Mouse (Mus musculus) bone marrow macrophage, adult 2 months (primary cell): Measurements from ENCODE around the gene Smyd4. TPM values are rescaled to one million over a fixed set of nuclear protein-coding genes. Genes with fewer than 3 reads are reported as not detected.
"Not testable (repeated sequence)": the region's sequence is repeated elsewhere in the genome, so short reads cannot be mapped to it uniquely, and the experiment has no call there.

Experiments
- H3K27ac ChIP-seq: 2 replicates; pipeline ENCODE4 v1.5.1; 2012; ENCODE audit warnings: low read depth, low read length; ENCODE audit not compliant: insufficient read depth
- H3K4me1 ChIP-seq: 2 replicates; pipeline ENCODE4 v1.6.1; 2012; ENCODE audit warnings: low read length; ENCODE audit not compliant: control insufficient read depth, insufficient read depth
- H3K4me3 ChIP-seq: 2 replicates; pipeline ENCODE4 v1.5.1; 2012; ENCODE audit warnings: mild to moderate bottlenecking, low read length, moderate library complexity; ENCODE audit not compliant: insufficient read depth
- CTCF ChIP-seq: IDR thresholded peaks from 2 replicates; pipeline ENCODE4 v1.5.1; 2012; ENCODE audit warnings: low read depth, mild to moderate bottlenecking, low read length, moderate library complexity
- POLR2A ChIP-seq: IDR thresholded peaks from 2 replicates; pipeline ENCODE4 v1.6.1; 2012; ENCODE audit warnings: mild to moderate bottlenecking, low read depth, low read length, borderline replicate concordance
- polyA plus RNA-seq: library from polyadenylated mRNA; stranded (reverse); fragments of >200 nt; gene quantifications from 2 replicates; pipeline ENCODE4 v1.2.4, GENCODE M21; 2012; ENCODE audit not compliant: missing spikeins, insufficient read depth, insufficient read length

Gene Smyd4
- polyA plus RNA-seq, 1 experiment, result 4.9 TPM

GRCm38 (mm10) chr11:75344163-75344562, 4.1 kb upstream of the Smyd4 start:
- Histone ChIP-seq H3K27ac (no peak overlapping the region), H3K4me3 (no peak overlapping the region), H3K4me1 (peaks cover 14% of the 10 kb centered on the region)
- no peak for TF ChIP-seq CTCF
- TF ChIP-seq POLR2A, result no peak

GRCm38 (mm10) chr11:75344716-75345115, 3.5 kb upstream of the Smyd4 start:
- no peak overlapping the region for H3K4me3 ChIP-seq
- no peak for TF ChIP-seq POLR2A
- no peak for TF ChIP-seq CTCF
- no peak overlapping the region for H3K27ac ChIP-seq
- H3K4me1 ChIP-seq, result peaks cover 14% of the 10 kb centered on the region

GRCm38 (mm10) chr11:75346556-75347187, 1.6 kb upstream of the Smyd4 start:
- TF ChIP-seq CTCF, result no peak
- TF ChIP-seq POLR2A, result no peak
- Histone ChIP-seq H3K4me1 (peaks cover 14% of the 10 kb centered on the region), H3K4me3 (no peak overlapping the region), H3K27ac (no peak overlapping the region)

GRCm38 (mm10) chr11:75347188-75347585, 1.0 kb upstream of the Smyd4 start:
- TF ChIP-seq CTCF, result no peak
- TF ChIP-seq POLR2A, result no peak
- Histone ChIP-seq H3K4me1 (peaks cover 14% of the 10 kb centered on the region), H3K4me3 (peak overlapping the region; percentile 83), H3K27ac (no peak overlapping the region)

- Histone ChIP-seq H3K27ac (peak overlapping the region; percentile 18; the same call in 1 of the 2 replicates), H3K4me1 (peaks cover 12% of the 10 kb centered on the region)
These were observed 637 bp upstream of the Smyd4 start for GRCm38 (mm10) chr11:75347596-75347995.

GRCm38 (mm10) chr11:75348890-75349261, 643 bp downstream of the Smyd4 start:
- TF ChIP-seq POLR2A (no peak), CTCF (no peak; the same call in 1 of the 2 replicates)
- Histone ChIP-seq H3K27ac (peak overlapping the region; percentile 15; the same call in 1 of the 2 replicates), H3K4me3 (peak overlapping the region; percentile 69), H3K4me1 (peaks cover 10% of the 10 kb centered on the region)

More at GRCm38 (mm10) chr11:75347596-75347995, 637 bp upstream of the Smyd4 start:
- TF ChIP-seq CTCF, result no peak
- no peak for TF ChIP-seq POLR2A
- H3K4me3 ChIP-seq, result peak overlapping the region; percentile 83

GRCm38 (mm10) chr11:75351225-75351624, 3.0 kb downstream of the Smyd4 start:
- H3K4me1 ChIP-seq, result peaks cover 6% of the 10 kb centered on the region; the same call in 1 of the 2 replicates
- no peak overlapping the region for H3K27ac ChIP-seq
- H3K4me3 ChIP-seq, result no peak overlapping the region
- TF ChIP-seq POLR2A (no peak), CTCF (no peak)

- Histone ChIP-seq H3K4me1 (no peaks in the 10 kb centered on the region), H3K27ac (no peak overlapping the region), H3K4me3 (no peak overlapping the region)
- TF ChIP-seq POLR2A, result no peak
- TF ChIP-seq CTCF, result no peak
These were observed 7.2 kb downstream of the Smyd4 start for GRCm38 (mm10) chr11:75355475-75355874.

GRCm38 (mm10) chr11:75377125-75377524, 28.9 kb downstream of the Smyd4 start:
- no peak for TF ChIP-seq CTCF
- no peak for TF ChIP-seq POLR2A
- H3K4me1 ChIP-seq, result no peaks in the 10 kb centered on the region
- H3K27ac ChIP-seq, result no peak overlapping the region
- H3K4me3 ChIP-seq, result no peak overlapping the region

GRCm38 (mm10) chr11:75378786-75379185, 30.6 kb downstream of the Smyd4 start:
- not testable (repeated sequence) for H3K4me3 ChIP-seq, H3K4me1 ChIP-seq, H3K27ac ChIP-seq

- not testable (repeated sequence) for H3K27ac ChIP-seq, H3K4me3 ChIP-seq, H3K4me1 ChIP-seq
These were observed 35.3 kb downstream of the Smyd4 start for GRCm38 (mm10) chr11:75383529-75383928.
